Mouse (Mus musculus): Measurements from ENCODE around the gene Stac2. TPM values are rescaled to one million over a fixed set of nuclear protein-coding genes. Genes with fewer than 3 reads are reported as not detected.

The Stac2 gene
- polyA plus RNA-seq, 1 experiment from 2014 or later = 1.6 TPM

GRCm38 (mm10) chr11:98016177-98016576 lies 37.1 kb downstream of the Stac2 start:
- H3K4me1 ChIP-seq (replicated peaks; ENCODE audit: insufficient read depth, low read length) = peaks cover 9% of the 10 kb centered on the region
- WGBS = 84% methylated on average over 5 of the region's 5 CpGs
- H3K9ac ChIP-seq (ENCODE audit: low read depth, low read length) = no peak overlapping the region
- no peaks in the 10 kb centered on the region for H3K27me3 ChIP-seq (ENCODE audit: insufficient read depth, low read length)
- H3K27ac ChIP-seq = no peak overlapping the region
- no peak overlapping the region for H3K4me2 ChIP-seq (ENCODE audit: low read length)
- no peak for ATAC-seq (replicated peaks; ENCODE audit: low FRiP score, low read depth)
- no peaks in the 10 kb centered on the region for H3K9me3 ChIP-seq (replicated peaks; ENCODE audit: low read length)
- no peak for TF ChIP-seq CTCF (IDR thresholded peaks at IDR 0.05; ENCODE audit: low read depth)
- H3K36me3 ChIP-seq (ENCODE audit: insufficient read depth, low read length) = peaks cover 33% of the 10 kb centered on the region
- no peak for DNase-seq (ENCODE audit: low spot score)
- no peak overlapping the region for H3K4me3 ChIP-seq (replicated peaks; ENCODE audit: low read depth, low read length)

- Histone ChIP-seq H3K9me3 (replicated peaks; ENCODE audit: low read length) (no peaks in the 10 kb centered on the region), H3K27me3 (ENCODE audit: insufficient read depth, low read length) (no peaks in the 10 kb centered on the region), H3K4me3 (replicated peaks; ENCODE audit: low read depth, low read length) (no peak overlapping the region), H3K4me2 (ENCODE audit: low read length) (no peak overlapping the region), H3K4me1 (replicated peaks; ENCODE audit: insufficient read depth, low read length) (no peaks in the 10 kb centered on the region), H3K27ac (no peak overlapping the region), H3K9ac (ENCODE audit: low read depth, low read length) (no peak overlapping the region), H3K36me3 (ENCODE audit: insufficient read depth, low read length) (peaks cover 37% of the 10 kb centered on the region)
- WGBS = 82% methylated on average over 10 of the region's 10 CpGs
- DNase-seq (ENCODE audit: low spot score) (no peak), ATAC-seq (replicated peaks; ENCODE audit: low FRiP score, low read depth) (0 out of 2 replicates have a peak, but pooled peaks have one; percentile 14)
- no peak for TF ChIP-seq CTCF (IDR thresholded peaks at IDR 0.05; ENCODE audit: low read depth)
Observed at GRCm38 (mm10) chr11:98012831-98013230, 40.4 kb downstream of the Stac2 start.

GRCm38 (mm10) chr11:98011716-98012115 lies 41.5 kb downstream of the Stac2 start:
- H3K9me3 ChIP-seq (replicated peaks; ENCODE audit: low read length) = no peaks in the 10 kb centered on the region
- H3K4me3 ChIP-seq (replicated peaks; ENCODE audit: low read depth, low read length) = no peak overlapping the region
- 67% methylated on average over 9 of the region's 9 CpGs for WGBS
- DNase-seq (ENCODE audit: low spot score) (no peak), ATAC-seq (replicated peaks; ENCODE audit: low FRiP score, low read depth) (no peak)
- no peaks in the 10 kb centered on the region for H3K4me1 ChIP-seq (replicated peaks; ENCODE audit: insufficient read depth, low read length)
- no peak overlapping the region for H3K4me2 ChIP-seq (ENCODE audit: low read length)
- TF ChIP-seq CTCF (IDR thresholded peaks at IDR 0.05; ENCODE audit: low read depth) = no peak
- no peaks in the 10 kb centered on the region for H3K27me3 ChIP-seq (ENCODE audit: insufficient read depth, low read length)
- no peak overlapping the region for H3K27ac ChIP-seq
- no peak overlapping the region for H3K9ac ChIP-seq (ENCODE audit: low read depth, low read length)
- H3K36me3 ChIP-seq (ENCODE audit: insufficient read depth, low read length) = peaks cover 31% of the 10 kb centered on the region; the same call in 1 of the 2 replicates

GRCm38 (mm10) chr11:98008087-98008486 lies 45.2 kb downstream of the Stac2 start:
- no peak for ATAC-seq (replicated peaks; ENCODE audit: low FRiP score, low read depth)

GRCm38 (mm10) chr11:98005686-98006085 lies 47.6 kb downstream of the Stac2 start:
- TF ChIP-seq CTCF (IDR thresholded peaks at IDR 0.05; ENCODE audit: low read depth) = no peak
- Histone ChIP-seq H3K4me1 (replicated peaks; ENCODE audit: insufficient read depth, low read length) (peaks cover 8% of the 10 kb centered on the region), H3K4me3 (replicated peaks; ENCODE audit: low read depth, low read length) (no peak overlapping the region), H3K9me3 (replicated peaks; ENCODE audit: low read length) (no peaks in the 10 kb centered on the region), H3K4me2 (ENCODE audit: low read length) (no peak overlapping the region), H3K27ac (no peak overlapping the region), H3K27me3 (ENCODE audit: insufficient read depth, low read length) (0 out of 2 replicates have a peak, but pooled peaks cover 4% of the 10 kb centered on the region), H3K9ac (ENCODE audit: low read depth, low read length) (no peak overlapping the region), H3K36me3 (ENCODE audit: insufficient read depth, low read length) (0 out of 2 replicates have a peak, but pooled peaks cover 11% of the 10 kb centered on the region)
- ATAC-seq (replicated peaks; ENCODE audit: low FRiP score, low read depth) = no peak
- WGBS = 79% methylated on average over 10 of the region's 10 CpGs
- no peak for DNase-seq (ENCODE audit: low spot score)

More at GRCm38 (mm10) chr11:98008087-98008486, 45.2 kb downstream of the Stac2 start:
- Histone ChIP-seq H3K27me3 (ENCODE audit: insufficient read depth, low read length) (no peaks in the 10 kb centered on the region), H3K27ac (no peak overlapping the region), H3K4me2 (ENCODE audit: low read length) (no peak overlapping the region), H3K36me3 (ENCODE audit: insufficient read depth, low read length) (0 out of 2 replicates have a peak, but pooled peaks cover 15% of the 10 kb centered on the region), H3K9ac (ENCODE audit: low read depth, low read length) (no peak overlapping the region), H3K4me3 (replicated peaks; ENCODE audit: low read depth, low read length) (no peak overlapping the region), H3K4me1 (replicated peaks; ENCODE audit: insufficient read depth, low read length) (peaks cover 4% of the 10 kb centered on the region), H3K9me3 (replicated peaks; ENCODE audit: low read length) (no peaks in the 10 kb centered on the region)
- no peak for DNase-seq (ENCODE audit: low spot score)
- 75% methylated on average over 11 of the region's 11 CpGs for WGBS
- TF ChIP-seq CTCF (IDR thresholded peaks at IDR 0.05; ENCODE audit: low read depth) = no peak

GRCm38 (mm10) chr11:98005076-98005475 lies 48.2 kb downstream of the Stac2 start:
- TF ChIP-seq CTCF (IDR thresholded peaks at IDR 0.05; ENCODE audit: low read depth) = no peak
- 0 out of 2 replicates have a peak, but pooled peaks cover 4% of the 10 kb centered on the region for H3K27me3 ChIP-seq (ENCODE audit: insufficient read depth, low read length)
- ATAC-seq (replicated peaks; ENCODE audit: low FRiP score, low read depth) = no peak
- H3K36me3 ChIP-seq (ENCODE audit: insufficient read depth, low read length) = 0 out of 2 replicates have a peak, but pooled peaks cover 8% of the 10 kb centered on the region
- DNase-seq (ENCODE audit: low spot score) = no peak
- no peak overlapping the region for H3K27ac ChIP-seq
- no peaks in the 10 kb centered on the region for H3K9me3 ChIP-seq (replicated peaks; ENCODE audit: low read length)
- 64% methylated on average over 13 of the region's 13 CpGs for WGBS
- peaks cover 8% of the 10 kb centered on the region for H3K4me1 ChIP-seq (replicated peaks; ENCODE audit: insufficient read depth, low read length)
- H3K4me3 ChIP-seq (replicated peaks; ENCODE audit: low read depth, low read length) = no peak overlapping the region
- H3K4me2 ChIP-seq (ENCODE audit: low read length) = no peak overlapping the region
- H3K9ac ChIP-seq (ENCODE audit: low read depth, low read length) = no peak overlapping the region

GRCm38 (mm10) chr11:98004161-98004560 lies 49.1 kb downstream of the Stac2 start:
- no peak for TF ChIP-seq CTCF (IDR thresholded peaks at IDR 0.05; ENCODE audit: low read depth)
- WGBS = 70% methylated on average over 8 of the region's 8 CpGs
- ATAC-seq (replicated peaks; ENCODE audit: low FRiP score, low read depth) (no peak), DNase-seq (ENCODE audit: low spot score) (no peak)
- 0 out of 2 replicates have a peak, but pooled peaks cover 4% of the 10 kb centered on the region for H3K36me3 ChIP-seq (ENCODE audit: insufficient read depth, low read length)
- peaks cover 11% of the 10 kb centered on the region for H3K4me1 ChIP-seq (replicated peaks; ENCODE audit: insufficient read depth, low read length)
- 0 out of 2 replicates have a peak, but pooled peaks cover 4% of the 10 kb centered on the region for H3K27me3 ChIP-seq (ENCODE audit: insufficient read depth, low read length)
- H3K27ac ChIP-seq = no peak overlapping the region
- H3K4me3 ChIP-seq (replicated peaks; ENCODE audit: low read depth, low read length) = no peak overlapping the region
- H3K9me3 ChIP-seq (replicated peaks; ENCODE audit: low read length) = no peaks in the 10 kb centered on the region
- H3K9ac ChIP-seq (ENCODE audit: low read depth, low read length) = no peak overlapping the region
- H3K4me2 ChIP-seq (ENCODE audit: low read length) = no peak overlapping the region
